Mouse (Mus musculus) ES-E14 (cell line): ENCODE data around the gene Sub1. TPM values are rescaled to one million over a fixed set of nuclear protein-coding genes. Genes with fewer than 3 reads are reported as not detected.

Experiments
- DNase-seq: peaks from one replicate; pipeline ENCODE4 v3.0.0-alpha.2; 2013; ENCODE audit warnings: low read depth, low spot score
- H3K27ac ChIP-seq: 2 replicates; pipeline ENCODE4 v1.5.1; 2012; ENCODE audit warnings: low read depth, mild to moderate bottlenecking, low read length, moderate library complexity, mixed read lengths; ENCODE audit not compliant: poor library complexity, insufficient read depth, severe bottlenecking
- H3K36me3 ChIP-seq: 2 replicates; pipeline ENCODE4 v1.6.1; 2012; ENCODE audit warnings: mild to moderate bottlenecking, low read length, moderate library complexity, mixed read lengths; ENCODE audit not compliant: control insufficient read depth, poor library complexity, insufficient read depth, severe bottlenecking
- H3K4me1 ChIP-seq, 2 experiments: fragments of 150-350 bp in 1 of 2; sonication (generic) in 1 of 2; 2 replicates each; pipeline ENCODE4 v1.6.1; 2012; ENCODE audit warnings: low read length in 2 of 2, mild to moderate bottlenecking in 1 of 2, mixed read lengths in 1 of 2; ENCODE audit not compliant: control insufficient read depth in 2 of 2, insufficient read depth in 2 of 2, poor library complexity in 1 of 2
- H3K4me3 ChIP-seq, 2 experiments: fragments of 150-350 bp in 1 of 2; sonication (generic) in 1 of 2; 2 replicates each; pipeline ENCODE4 v1.5.1; 2012; ENCODE audit warnings: low read length in 2 of 2, low read depth in 1 of 2, mild to moderate bottlenecking in 1 of 2, mixed read lengths in 1 of 2; ENCODE audit not compliant: insufficient read depth in 1 of 2, poor library complexity in 1 of 2, severe bottlenecking in 1 of 2
- H3K9ac ChIP-seq: 2 replicates; pipeline ENCODE4 v1.6.1; 2012; ENCODE audit warnings: low read depth, mild to moderate bottlenecking, low read length, mixed read lengths; ENCODE audit not compliant: poor library complexity, insufficient read depth, severe bottlenecking
- H3K9me3 ChIP-seq: fragments of 150-350 bp; sonication (generic); 2 replicates; pipeline ENCODE4 v1.6.1; 2012; ENCODE audit warnings: low read depth, mild to moderate bottlenecking, low read length; ENCODE audit not compliant: control insufficient read depth, insufficient read depth
- CHD2 ChIP-seq: IDR thresholded peaks from 2 replicates; pipeline ENCODE4 v1.6.1; 2014; ENCODE audit warnings: mild to moderate bottlenecking, low read depth, low read length, inconsistent platforms
- HCFC1 ChIP-seq: IDR thresholded peaks from 2 replicates; pipeline ENCODE4 v1.6.1; 2012; ENCODE audit warnings: low read length, inconsistent platforms, borderline replicate concordance; ENCODE audit not compliant: insufficient read depth
- MAFK ChIP-seq: IDR thresholded peaks from 2 replicates; pipeline ENCODE4 v1.6.1; 2014; ENCODE audit warnings: mild to moderate bottlenecking, low read depth, low read length, inconsistent platforms; ENCODE audit not compliant: insufficient read depth
- ZC3H11A ChIP-seq: IDR thresholded peaks from 2 replicates; pipeline ENCODE4 v1.6.1; 2012; ENCODE audit warnings: low read depth, mild to moderate bottlenecking, inconsistent platforms, low read length, borderline replicate concordance
- ZNF384 ChIP-seq: IDR thresholded peaks from 2 replicates; pipeline ENCODE4 v1.6.1; 2012; ENCODE audit warnings: low read depth, low read length, inconsistent platforms
- in situ Hi-C, 2 experiments: fragments of 600-800 bp; cut with MboI; formaldehyde crosslinking; loops; one replicate each; pipeline ENCODE4 v1.15.1; 2025; ENCODE audit warnings: low sequenced_read_pairs in 2 of 2, inconsistent platforms in 1 of 2; ENCODE audit not compliant: unreplicated experiment in 2 of 2
- total RNA-seq: library from RNA; depleted of rRNA; stranded (reverse); fragments of 300-350 nt; gene quantifications from 2 replicates; pipeline ENCODE4 v1.2.3, GENCODE M21; 2012

The Sub1 gene
- total RNA-seq, 1 experiment = 301 TPM

- TF ChIP-seq ZNF384 (no peak), MAFK (no peak), CHD2 (no peak), HCFC1 (no peak), ZC3H11A (no peak)
- peak overlapping the region; percentile 2 to 3; a peak in 2 of 4 replicates for H3K4me3 ChIP-seq
- H3K27ac ChIP-seq = peak overlapping the region; percentile 72
- in situ Hi-C loops = no loop called here
- H3K9ac ChIP-seq = peak overlapping the region; percentile 45; the same call in 1 of the 2 replicates
- no peaks in the 10 kb centered on the region for H3K9me3 ChIP-seq
- peak; percentile 94 for DNase-seq
- H3K36me3 ChIP-seq = no peaks in the 10 kb centered on the region
- H3K4me1 ChIP-seq = peaks cover 15 to 22% of the 10 kb centered on the region in 2 experiments; a peak in 3 of 4 replicates
Measured at GRCm38 (mm10) chr15:12037866-12038625, 41.3 kb upstream of the Sub1 start.

DNA sequence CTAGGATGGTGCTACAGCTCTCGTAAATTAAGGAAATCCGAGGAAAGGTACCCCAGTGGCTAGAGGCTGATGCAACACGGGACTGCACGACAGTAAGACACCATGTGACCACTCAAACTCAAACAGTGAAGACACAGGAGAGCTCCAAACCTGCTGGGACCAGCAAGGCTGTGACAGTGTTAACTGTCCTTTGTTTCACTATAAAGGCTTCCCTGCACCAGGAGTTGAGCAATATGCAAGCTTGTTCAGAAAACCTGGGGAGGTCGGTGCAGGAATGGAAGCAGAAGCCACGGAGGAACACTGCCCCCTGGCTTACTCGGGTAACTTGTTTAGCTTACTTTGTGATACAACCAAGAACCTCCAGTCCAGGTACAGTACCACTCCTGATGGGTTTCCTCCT, 40.4 kb upstream of the Sub1 start:
- TF ChIP-seq MAFK = no peak
- 0 out of 2 replicates have a peak, but pooled peaks have one; percentile 11 for TF ChIP-seq ZC3H11A
- TF ChIP-seq HCFC1 = no peak; the same call in 1 of the 2 replicates
- Histone ChIP-seq H3K4me1 (peaks cover 15 to 22% of the 10 kb centered on the region in 2 experiments; a peak in 3 of 4 replicates), H3K9me3 (no peaks in the 10 kb centered on the region), H3K36me3 (no peaks in the 10 kb centered on the region), H3K4me3 (peak overlapping the region; percentile 53 to 54; a peak in 3 of 4 replicates), H3K9ac (peak overlapping the region; percentile 76), H3K27ac (peak overlapping the region; percentile 88)
- no peak for DNase-seq
- in situ Hi-C loops = no loop called here

- DNase-seq = no peak
- no peaks in the 10 kb centered on the region for H3K36me3 ChIP-seq
- H3K9me3 ChIP-seq = no peaks in the 10 kb centered on the region
- TF ChIP-seq ZC3H11A (no peak), HCFC1 (0 out of 2 replicates have a peak, but pooled peaks have one; percentile 4), CHD2 (no peak), ZNF384 (no peak)
- H3K9ac ChIP-seq = peak overlapping the region; percentile 76
- in situ Hi-C loops = no loop called here
- H3K4me3 ChIP-seq = peak overlapping the region; percentile 53 to 54; a peak in 3 of 4 replicates
- peaks cover 15 to 23% of the 10 kb centered on the region in 2 experiments; a peak in 3 of 4 replicates for H3K4me1 ChIP-seq
- H3K27ac ChIP-seq = peak overlapping the region; percentile 88
Measured at GRCm38 (mm10) chr15:12036675-12037074, 39.9 kb upstream of the Sub1 start.

- H3K4me1 ChIP-seq = peaks cover 10 to 18% of the 10 kb centered on the region in 2 experiments; a peak in 3 of 4 replicates
- no peak for DNase-seq
- H3K4me3 ChIP-seq = no peak overlapping the region
- in situ Hi-C loops = no loop called here
- no peaks in the 10 kb centered on the region for H3K9me3 ChIP-seq
- no peaks in the 10 kb centered on the region for H3K36me3 ChIP-seq
- TF ChIP-seq ZC3H11A (no peak), HCFC1 (no peak), ZNF384 (no peak), MAFK (no peak)
- no peak overlapping the region for H3K9ac ChIP-seq
- no peak overlapping the region for H3K27ac ChIP-seq
Measured at GRCm38 (mm10) chr15:12034317-12034716, 37.5 kb upstream of the Sub1 start.
